Mouse (Mus musculus) olfactory bulb, adult 2 months (tissue): Measurements from ENCODE around the gene Negr1.

Experiments
- CTCF ChIP-seq: fragments of 200-500 bp; IDR thresholded peaks from 2 replicates; pipeline ENCODE4 v1.5.1; 2012; ENCODE audit warnings: low read depth, mild to moderate bottlenecking, low read length, moderate library complexity; ENCODE audit not compliant: insufficient read depth
- POLR2A ChIP-seq: fragments of 200-500 bp; IDR thresholded peaks from 2 replicates; pipeline ENCODE4 v1.6.1; 2012; ENCODE audit warnings: mild to moderate bottlenecking, low read depth, low read length, moderate library complexity; ENCODE audit not compliant: insufficient read depth

DNA sequence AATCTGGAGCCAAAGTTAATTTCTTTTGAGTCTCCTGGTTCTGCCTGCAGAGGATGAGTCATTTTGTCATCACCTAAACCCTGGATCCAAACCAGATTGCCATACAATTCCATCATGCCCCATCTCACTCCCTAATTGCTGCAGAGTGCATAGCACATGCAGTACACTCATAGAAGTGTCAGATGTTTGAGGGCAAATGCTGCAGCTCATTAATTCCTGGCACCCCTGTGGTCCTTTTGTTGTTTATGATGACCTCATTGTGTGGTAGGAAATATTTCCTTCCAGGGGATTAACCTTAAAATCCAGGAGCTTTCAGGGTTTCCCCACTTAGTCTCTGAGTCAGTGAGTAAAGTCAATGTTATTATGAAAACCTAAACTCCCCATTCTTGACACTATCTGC lies 229.6 kb downstream of the Negr1 start:
- TF ChIP-seq CTCF (no peak), POLR2A (no peak)
